Mouse (Mus musculus): Measurements from ENCODE around the gene Ces1c.

The Ces1c gene

DNA sequence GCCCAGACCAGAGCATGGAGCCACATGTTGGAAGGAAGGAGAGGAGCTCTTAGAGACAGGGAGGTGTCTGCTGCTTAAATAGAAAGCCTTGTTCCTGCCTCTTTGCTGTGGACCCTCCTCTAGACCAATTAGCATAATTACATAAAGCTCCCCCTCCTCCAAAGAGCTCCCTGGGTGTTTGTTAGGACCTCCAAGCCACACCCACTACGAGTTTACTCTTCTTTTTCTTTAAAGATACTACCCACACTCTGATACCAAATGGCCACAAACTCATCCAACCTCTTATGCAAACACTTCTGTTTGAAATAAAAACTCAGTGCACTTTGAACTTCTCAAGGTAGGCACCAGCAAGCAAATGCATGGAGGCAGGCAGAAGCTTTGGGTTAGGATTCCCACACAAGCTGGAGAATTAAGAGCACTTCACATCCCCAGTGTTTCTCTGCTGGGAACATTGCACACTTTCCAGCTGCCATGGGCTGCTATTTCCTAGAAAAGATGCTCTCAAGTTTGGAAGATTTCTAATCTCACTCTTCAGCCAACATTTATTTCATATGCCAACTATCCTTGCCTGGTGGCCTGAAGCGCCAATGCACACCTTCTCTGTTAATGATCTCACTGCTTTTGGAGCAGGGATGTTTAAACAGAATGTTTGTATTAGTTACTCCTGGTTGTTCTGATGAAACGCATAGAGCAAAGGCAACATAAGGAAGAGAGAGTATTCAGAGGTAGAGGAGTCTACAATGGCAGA is at the start of gene Ces1c:
Ces1c (minus strand) TSS at position 51 of the 748 bp plus-strand sequence.
- no peak for DNase-seq (ENCODE audit: low spot score)

DNA sequence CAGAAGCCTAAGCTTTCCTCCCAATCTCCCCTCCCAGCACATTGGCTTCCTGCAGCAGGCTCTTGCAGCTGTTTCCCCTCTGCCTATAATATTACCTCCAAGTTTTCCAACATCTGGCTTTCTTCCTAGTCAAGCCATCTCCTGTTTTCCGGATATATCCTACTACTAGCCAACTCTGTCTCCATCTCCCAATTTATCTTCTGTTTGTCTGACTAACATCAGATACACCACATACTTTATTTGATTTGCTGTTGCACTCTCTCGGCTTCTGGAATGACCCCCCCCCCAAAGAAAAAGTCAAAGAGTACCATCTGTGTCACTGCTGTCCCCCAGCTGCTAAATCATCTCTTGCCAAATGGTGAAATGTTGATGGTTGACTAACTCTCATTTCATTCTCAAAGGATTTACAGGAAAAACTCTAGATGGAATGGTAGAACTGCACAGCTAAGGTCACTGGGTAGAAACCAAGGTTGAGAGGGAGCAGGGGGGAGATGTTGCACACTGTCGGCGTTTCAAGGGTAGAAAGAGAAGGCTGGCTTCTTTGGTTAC is 49.6 kb upstream of the Ces1c start:
- no peak for DNase-seq (ENCODE audit: low spot score)

DNA sequence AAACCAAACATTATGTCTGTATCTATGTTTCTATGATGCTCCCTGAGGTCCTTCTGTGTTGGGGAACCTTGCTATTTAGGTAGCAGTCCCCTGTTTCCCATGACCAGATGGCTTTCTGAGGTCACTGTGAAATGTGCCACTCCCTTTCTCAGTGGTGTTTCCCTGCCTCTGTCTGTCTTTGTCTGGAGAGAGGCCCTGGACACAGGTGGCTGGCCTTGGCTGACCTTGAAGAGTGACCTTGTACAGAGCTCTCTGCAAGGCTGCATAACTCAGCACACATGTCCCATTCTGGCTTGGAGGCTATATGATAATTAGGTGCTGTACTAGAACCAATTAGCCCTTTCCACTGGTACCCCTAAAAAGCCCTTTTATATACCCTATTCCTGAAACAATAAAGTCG is 45.5 kb upstream of the Ces1c start:
- no peak for DNase-seq (ENCODE audit: low spot score)

DNA sequence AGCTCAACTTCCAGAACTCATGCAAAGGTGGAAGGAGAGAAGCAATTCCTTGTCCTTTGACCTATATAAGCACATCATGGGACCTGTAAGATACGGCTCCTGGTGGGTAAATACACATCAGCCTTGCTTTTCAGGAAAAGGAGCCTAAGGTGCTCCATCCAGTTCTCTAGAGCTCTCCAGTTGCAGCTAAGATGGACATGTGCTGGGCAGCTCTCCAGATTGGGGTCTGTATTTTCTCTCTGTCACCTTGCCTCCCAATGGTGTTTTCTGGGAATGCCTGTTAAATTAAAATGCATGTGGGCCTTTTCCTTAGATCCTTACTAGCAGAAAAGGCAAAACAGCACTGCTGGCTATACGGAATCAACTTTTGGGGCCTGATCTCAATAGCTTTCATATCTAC is 43.5 kb upstream of the Ces1c start:
- no peak for DNase-seq (ENCODE audit: low spot score)

DNA sequence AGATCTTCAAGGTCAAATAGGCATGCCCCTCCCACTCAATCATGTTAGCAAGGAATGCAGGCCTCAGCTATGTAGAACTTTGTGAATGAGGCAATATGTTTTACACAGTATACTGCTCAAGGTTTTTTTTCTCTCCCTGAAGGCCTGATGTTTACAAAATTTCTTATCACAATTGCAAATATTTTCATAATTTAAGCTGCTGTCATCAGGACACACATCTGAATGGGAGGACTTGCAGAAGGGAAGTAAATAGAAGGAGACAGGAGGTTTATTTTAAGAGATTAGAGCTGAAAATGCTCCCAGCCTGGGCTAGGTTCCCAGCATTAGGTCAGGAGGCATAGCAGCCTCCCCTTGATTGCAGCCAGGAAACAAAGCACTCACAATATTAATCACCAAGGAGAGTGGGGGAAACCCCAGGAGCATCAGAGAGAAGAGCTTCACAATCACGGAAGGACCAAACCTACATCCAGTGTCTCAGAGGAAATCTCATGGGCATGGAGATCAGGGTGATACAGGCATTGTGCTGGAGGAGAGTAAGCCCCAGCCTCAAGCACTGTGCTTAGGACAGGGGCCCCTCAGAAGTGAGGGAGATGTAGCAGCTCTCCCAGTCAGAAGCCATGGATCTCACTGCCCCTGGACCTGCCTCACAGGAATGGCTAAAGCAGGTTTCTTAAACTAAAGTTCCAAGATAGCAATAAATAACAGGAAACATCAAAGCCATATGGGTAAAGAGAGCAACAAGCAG is 40.9 kb upstream of the Ces1c start:
- no peak for DNase-seq (ENCODE audit: low spot score)

DNA sequence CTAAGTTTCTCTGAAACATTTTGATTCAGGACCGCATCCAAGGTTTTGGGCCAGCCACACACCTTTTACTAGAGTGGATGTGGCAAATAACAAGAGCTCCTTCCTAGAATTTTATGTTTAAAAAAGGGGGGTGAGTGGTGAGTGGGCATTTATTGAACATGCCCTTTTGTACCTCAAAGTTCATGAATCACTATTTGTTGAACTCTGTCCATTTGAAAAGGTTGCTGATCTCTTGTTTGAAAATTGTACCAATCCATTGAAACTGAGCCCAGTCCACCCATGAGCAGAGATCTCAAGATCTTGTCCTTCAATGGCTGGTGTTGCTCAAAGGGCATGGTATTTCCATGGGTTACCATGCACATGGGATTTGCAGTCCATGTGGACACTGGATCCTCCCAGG is 32.3 kb upstream of the Ces1c start:
- DNase-seq (ENCODE audit: low spot score), result no peak

DNA sequence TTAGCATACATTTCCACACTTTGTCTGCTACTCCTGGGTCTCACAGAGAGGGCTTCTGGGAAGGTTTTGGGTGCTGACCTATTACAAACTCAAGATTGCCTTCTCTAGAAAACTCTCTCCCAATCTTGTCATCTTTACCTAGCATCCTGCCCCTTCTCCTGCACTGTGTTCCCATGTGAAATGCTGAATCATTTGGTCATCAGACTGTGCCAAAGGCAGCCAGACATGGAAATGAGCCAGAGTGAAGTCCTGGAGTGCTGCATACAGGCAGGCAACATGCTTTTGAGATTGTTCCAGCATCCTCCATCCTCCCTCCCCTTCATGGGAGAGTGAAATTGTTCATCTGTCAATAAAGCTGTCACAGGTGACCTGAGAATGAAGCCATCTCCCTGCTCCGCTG is 20.3 kb upstream of the Ces1c start:
- no peak for DNase-seq (ENCODE audit: low spot score)

DNA sequence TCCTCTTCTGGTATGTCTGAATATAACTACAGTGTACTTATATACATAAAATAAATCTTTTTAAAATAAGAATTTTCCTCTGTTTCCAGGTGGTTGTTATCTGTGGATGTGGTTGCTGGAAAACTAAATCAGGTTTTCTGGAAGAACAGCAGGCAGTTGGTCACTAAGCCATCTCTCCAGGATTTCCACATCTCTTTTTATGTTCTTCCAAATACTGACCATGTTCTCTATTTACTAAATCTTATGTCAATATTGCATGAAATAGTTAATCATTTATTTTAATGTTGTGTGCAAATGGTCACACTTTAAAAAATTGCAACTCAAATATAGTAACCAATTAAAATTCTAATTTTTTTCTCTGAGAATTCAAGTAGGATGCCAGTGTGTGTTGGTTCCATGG is 16.2 kb upstream of the Ces1c start:
- DNase-seq (ENCODE audit: low spot score), result no peak

DNA sequence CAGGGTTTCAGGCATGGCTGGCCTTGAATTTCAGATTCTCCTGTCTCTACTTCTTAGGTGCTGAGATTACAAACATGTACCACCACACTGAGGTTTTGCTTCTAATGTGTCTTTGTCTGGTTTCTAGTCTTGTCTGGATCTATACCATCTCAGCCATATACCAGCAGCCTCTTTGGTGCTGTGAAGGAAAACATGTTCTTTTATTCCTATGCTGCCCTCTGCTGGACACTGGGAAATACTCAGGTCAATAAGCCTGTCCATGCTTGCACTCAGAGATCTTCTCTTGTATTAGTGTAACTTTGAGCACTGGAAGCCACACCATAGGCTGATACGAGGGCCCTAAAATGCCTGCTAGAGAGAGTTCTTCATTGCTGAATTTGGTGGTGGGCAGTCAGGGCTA is 9.6 kb upstream of the Ces1c start:
- no peak for DNase-seq (ENCODE audit: low spot score)

DNA sequence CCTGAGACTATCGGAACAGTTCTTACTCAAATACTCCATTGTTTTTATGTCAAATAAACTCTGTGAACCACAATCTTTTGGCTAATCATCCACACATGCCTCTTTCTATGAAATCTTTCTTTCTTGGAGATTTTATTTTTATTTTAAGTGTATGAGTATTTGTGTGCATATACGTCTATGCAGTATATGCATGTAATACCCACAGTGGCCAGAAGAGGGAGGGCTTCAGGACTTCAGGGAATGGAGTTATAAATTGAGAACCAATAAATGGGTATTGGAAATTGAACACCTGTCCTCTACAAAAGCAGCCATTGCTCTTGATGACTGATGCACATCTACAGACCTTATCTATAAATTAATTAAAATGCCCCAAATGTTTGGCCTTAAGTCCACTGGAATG is 1.1 kb upstream of the Ces1c start:
- no peak for DNase-seq (ENCODE audit: low spot score)

DNA sequence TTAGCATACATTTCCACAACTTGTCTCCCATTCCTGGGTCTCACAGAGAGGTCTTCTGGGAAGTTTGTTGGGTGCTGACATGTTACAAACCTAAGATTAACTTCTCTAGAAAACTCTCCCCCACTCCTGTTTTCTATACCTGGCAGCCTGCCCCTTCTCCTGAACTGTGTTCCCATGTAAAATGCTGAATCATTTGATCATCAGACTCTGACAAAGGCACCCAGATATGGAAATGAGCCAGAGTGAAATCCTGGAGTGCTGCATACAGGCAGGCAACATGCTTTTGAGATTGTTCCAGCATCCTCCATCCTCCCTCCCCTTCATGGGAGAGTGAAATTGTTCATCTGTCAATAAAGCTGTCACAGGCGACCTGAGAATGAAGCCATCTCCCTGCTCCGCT is 4.6 kb downstream of the Ces1c start:
- DNase-seq (ENCODE audit: low spot score), result no peak

DNA sequence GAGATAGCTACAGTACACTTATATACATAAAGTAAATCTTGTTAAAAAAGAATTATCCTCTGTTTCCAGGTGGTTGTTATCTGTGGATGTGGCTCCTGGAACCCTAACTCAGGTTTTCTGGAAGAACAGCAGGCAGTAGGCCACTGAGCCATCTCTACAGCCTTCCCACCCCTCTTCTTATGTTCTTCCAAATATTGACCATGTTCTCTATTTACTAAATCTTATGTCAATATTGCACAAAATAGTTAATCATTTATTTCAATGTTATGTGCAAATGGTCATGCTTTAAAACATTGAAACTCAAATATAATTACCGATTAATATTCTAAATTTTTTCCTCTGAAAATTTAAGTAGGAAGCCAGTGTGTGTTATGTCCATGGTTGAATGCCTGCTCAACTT is 9.1 kb downstream of the Ces1c start:
- DNase-seq (ENCODE audit: low spot score), result no peak

DNA sequence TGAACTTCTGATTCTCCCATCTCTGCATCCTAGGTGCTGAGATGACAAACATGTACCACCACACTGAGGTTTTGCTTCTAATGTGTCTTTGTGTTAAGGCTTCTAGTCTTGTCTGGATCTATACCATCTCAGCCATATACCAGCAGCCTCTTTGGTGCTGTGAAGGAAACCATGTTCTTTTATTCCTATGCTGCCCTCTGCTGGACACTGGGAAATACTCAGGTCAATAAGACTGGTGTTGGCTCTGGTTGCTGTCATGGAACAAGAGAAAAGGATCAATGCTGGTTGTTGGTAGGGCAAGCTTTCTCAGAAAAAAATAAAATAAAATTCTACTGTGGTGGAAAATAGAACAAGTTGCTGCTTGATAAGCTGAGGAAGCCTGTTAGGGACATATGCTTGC is 35.7 kb downstream of the Ces1c start:
- DNase-seq (ENCODE audit: low spot score), result no peak

DNA sequence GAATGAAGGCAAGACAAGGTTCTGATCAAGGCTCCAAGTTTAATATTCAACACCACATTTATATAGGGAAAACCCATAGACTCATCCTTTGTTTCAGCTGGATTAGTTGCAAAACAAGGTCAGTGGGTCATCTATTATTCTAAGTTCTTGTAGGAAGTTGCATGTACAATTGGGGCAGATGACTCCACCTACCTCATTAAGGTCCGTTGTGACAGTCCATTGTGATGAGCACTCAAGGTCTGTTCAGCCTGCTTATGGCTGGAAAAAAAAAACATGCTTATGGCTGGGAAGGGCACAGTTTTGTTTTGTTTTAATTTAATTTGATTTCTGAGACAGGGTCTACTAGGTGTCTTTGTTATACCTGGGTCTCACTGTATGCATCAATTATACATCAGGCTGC is 39.8 kb downstream of the Ces1c start:
- DNase-seq (ENCODE audit: low spot score), result no peak

DNA sequence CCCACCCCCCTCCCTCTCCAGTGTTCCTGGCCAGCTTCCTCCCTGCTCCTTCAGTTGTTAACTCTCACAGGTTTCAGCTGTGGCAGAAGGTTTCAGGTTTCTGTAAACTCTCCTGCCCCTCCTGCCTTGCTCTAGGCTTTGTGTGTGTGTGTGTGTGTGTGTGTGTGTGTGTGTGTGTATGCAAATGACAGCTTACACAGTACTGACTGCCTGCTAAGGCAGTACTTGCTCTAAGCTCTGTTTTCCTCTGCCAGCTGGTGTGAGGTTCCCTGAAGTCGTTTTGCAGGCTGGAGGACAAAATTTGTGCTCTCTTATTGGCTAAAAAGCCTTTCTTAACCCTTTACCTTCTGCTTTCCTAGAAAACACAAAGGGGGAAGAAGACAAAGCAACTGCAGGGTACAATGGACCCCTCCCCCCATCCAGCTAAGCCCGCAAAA is 42.4 kb downstream of the Ces1c start:
- DNase-seq (ENCODE audit: low spot score), result no peak

DNA sequence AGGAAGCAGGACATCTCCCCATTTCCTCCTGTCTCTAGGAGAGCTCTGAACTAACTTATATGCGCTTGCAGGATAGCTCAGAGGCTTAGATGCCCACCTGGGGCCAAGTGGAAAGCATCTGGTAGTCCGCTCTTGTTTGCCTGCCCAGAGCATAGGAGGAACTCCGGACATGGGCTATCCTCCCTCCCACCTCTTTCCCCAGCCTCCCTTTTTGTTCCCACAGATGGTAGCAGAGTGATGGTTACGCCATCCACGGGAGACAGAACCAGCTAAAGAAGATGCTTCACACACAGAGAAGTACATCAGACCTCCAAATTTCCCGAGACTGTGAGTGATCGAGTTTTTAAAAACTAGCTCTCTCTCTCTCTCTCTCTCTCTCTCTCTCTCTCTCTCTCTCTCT is 42.9 kb downstream of the Ces1c start:
- DNase-seq (ENCODE audit: low spot score), result no peak

DNA sequence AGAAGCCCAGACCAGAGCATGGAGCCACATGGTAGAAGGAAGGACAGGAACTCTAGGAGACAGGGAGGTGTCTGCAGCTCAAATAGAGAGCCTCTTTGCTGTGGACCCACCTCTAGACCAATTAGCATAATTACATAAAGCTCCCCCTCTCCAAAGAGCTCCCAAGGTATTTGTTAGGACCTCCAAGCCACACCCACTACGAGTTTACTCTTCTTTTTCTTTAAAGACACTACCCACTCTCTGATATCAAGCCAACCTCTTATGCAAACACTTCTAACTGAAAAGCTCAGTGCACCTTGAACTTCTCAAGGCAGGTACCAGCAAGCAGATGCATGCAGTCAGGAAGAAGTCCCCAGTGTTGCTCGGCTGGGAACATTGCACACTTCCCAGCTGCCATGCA is 51.2 kb downstream of the Ces1c start, which contains the start of gene Ces1b:
Ces1b (minus strand) TSS at position 131 of the 400 bp plus-strand sequence.
- no peak for DNase-seq (ENCODE audit: low spot score)

DNA sequence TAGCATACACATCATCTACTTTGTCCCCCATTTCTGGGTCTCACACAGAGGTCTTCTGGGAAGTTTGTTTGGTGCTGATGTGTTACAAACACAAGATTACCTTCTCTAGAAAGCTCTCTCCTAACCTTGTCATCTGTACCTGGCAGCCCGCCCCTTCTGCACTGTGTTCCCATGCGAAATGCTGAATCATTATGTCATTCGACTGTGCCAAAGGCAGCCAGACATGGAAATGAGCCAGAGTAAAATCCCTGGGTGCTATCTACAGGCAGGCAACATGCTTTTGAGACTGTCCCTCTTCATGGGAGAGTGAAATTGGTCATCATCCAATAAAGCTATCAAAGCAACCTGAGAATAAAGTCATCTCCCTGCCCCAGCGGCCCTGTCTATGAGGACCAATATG is 55.8 kb downstream of the Ces1c start:
- no peak for DNase-seq (ENCODE audit: low spot score)

DNA sequence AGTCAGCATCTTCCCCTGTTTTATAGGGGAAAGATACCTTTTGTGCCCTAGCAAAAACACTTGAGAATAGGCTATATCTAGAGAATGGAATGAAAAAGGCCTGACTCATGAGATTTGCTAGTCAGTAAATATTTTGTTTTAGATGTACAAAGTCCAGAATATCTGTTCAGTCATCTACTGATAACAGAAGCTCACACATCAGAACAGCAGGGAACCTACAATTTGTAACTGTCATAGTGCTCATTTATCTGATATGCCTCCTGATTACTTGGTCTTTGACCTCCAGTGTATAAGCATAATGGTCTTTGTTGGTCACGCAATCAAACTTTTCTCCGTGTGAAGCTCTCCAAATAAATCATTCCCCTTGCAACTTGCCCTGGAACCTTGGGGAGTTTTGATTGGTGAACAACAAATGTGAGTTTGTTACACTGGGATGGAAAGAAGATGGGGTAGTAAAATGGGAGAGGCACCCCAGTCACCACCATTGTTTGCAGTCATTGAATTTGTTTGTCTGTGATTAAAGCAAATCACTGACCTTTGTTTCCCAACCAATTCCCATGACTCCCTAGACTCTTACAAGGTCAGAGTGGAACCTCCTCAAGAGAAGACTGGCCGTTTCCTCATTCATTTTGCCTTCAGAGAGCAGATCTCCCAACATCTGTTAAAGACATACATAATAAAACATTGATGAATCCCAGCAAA is 67.5 kb downstream of the Ces1c start:
- no peak for DNase-seq (ENCODE audit: low spot score)

DNA sequence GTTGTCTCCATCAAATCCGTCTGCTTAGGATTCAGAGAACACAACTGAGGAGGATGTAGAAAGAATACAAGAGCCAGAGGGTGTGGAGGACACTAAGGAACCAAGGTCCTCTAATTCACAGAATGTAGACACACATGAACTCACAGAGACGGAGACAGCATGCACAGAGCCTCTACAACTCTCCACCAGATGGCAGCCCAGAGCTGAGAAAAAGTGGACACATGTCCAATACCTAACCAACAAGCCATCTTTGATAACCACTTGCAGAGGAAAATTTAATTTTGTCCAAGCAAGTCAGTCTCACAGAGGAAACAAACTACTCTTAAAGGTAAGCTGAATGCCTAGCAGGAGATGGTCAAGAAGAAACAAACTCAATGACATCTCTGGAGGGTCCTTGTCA is 71.9 kb downstream of the Ces1c start:
- DNase-seq (ENCODE audit: low spot score), result peak; percentile 7

DNA sequence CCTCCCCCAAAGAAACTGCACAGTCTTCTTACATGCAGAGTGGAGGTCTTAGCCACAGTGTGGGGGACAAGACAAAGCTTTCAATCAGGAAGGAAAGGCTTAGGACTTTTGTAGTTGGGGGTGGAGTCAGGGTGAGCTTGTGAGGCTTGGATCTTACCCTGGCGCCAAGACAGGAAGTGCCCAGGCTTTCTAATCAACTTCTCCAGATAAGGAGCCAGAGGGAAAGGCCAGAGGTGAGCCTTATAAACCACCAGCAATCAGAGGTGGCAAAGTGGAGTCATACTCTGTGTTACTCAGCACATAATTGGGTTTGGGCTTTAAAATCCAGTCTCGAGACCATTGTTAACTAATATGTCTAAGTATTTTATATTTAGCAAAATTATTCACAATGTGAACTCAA is 75.8 kb downstream of the Ces1c start:
- DNase-seq (ENCODE audit: low spot score), result no peak

Data from c-Kit-positive CD71-positive TER-119-positive erythroid progenitor cells, embryonic 14.5 days (primary cell).